Mouse (Mus musculus) cerebellum, postnatal 4 days (tissue): Measurements from ENCODE around the gene Bid.

Experiments used
- DNase-seq, 2 experiments: peaks; one replicate each; pipeline ENCODE4 v3.0.0; 2022; ENCODE audit warnings: low spot score in 2 of 2, mixed read lengths in 1 of 2

Bid gene

DNA sequence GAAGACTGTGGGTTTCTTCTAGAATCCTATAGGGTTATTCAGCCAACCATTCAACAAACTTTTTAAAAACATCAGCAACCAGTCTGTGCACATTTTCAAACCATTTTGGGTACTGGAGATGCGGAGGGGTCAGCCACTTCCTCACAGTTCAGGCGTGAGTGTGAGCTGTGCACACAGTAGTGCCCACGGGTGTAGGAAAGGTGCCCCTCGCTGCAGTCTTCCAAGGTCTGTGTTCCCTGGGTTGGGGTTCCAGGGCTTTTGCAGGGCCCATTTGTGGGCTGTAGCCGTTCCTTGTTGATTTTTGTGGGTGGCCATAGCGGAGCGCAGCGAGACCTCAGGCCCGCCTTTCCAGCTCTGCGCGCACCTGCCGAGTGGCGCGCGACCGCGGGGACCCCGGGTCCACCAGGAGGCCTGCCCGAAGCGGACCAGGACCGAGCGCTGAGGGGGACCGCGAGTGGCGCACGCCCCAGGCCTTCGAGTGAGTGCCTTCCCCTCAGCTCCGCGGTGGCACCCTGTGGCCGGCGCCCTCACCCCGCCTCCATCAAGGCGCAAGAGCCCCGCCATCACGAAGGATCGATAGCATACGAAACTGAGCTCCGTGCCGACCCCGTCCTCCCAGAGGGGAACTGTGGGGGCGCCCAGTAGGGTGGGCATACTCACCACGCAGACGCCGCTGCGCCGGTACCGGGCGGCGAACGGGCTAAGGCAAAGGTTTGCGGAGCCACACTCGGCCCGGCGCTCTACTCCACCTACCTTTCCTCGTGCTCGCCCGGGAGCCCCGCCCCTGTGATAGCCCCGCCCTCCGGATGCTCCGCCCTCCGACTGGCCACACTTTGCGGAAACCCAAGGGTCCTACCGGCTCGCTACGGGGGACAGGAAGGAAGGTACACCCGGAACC is at the start of gene Bid:
Gene Bid, minus strand, starts transcription at position 780 of the 898 bp plus-strand sequence.
- DNase-seq, result peak; percentile 63 to 87

DNA sequence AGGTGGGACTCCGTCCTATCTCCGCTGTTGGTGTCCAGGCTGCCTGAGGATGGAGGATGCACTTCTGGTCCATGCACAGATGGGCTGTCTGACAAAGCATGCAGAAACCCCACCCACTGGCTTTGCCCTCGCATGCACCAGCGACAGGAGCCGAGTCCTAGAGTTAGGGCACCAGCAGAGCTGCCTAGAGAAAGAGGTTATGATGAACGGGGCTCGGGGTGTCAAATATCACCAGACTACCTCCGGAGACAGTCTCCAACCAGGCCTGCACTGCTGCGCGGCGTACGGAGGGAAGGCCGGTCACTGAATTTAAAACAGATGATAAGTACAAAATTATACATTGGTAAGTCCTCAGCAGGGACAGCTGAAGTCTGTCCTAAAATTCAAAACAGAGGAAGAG is 49.2 kb upstream of the Bid start:
- no peak for DNase-seq

DNA sequence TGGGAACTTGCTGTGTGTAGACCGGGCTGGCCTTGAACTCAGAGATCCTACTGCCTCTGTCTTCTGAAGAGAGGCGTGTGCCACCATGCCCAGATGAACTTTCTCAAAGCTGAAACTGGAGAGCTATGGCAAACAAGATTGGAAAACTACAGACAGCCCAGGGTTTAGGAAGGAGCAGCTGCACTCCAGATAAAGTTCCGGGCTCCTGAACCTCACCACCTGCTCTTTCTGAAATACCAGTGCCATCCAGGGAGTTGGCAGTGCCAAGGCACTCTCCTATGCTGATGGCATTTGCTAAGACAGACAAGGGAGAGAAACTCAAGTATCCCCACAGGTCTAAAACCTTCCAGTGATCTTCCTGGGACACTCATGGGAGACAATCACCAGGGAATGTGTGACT is 47.5 kb upstream of the Bid start:
- no peak for DNase-seq

DNA sequence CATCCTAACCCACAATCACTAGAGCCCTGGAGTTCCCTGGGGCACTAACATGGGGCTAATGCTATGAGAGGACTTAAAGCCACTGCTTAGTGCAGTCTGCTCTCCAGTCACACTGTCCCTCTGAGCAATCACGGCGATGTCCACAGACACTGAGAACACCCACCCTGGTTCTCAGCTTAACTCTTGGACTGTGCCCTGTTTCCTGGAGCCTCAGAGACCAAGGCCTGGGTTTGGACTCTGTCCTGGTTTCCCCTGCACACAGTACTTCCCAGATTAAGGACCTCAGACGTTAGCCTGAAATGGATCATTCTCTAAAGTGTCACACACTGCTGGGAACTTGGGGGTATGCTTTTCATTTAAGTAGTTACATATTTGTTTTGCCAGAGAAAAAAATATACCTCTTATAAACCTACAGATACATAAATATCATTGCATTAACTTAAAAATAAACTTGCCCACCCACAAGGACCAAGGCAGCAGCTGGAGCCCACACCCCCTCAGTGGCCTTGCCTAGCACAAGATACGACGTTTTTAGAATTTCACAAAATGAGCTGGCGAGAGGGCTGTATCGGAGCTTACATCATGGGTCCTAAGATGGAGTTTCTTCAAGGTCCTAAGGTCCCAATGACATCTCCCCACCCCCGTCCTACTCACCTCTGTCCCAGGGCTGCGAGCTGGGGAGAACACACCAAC is 43.8 kb upstream of the Bid start:
- DNase-seq, result no peak

DNA sequence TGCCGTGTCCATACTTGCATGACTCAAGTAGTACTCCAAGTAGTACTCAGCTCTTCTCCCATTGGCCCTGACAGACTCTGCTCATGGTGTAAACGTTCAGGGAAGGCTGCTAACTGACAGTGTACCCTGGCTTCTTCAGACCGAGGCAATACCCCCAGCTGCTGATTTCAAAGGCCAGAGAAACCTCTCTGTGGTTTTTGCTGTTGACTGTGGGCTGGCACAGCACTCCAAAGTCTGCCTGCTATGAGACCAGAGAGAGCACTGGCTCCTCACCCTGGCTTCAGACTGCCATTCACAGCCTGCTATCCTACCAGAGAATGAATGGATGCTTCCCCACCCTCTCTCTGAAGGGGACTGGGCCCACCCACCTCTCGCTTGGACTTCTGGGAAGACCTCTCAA is 40.7 kb upstream of the Bid start:
- no peak for DNase-seq

DNA sequence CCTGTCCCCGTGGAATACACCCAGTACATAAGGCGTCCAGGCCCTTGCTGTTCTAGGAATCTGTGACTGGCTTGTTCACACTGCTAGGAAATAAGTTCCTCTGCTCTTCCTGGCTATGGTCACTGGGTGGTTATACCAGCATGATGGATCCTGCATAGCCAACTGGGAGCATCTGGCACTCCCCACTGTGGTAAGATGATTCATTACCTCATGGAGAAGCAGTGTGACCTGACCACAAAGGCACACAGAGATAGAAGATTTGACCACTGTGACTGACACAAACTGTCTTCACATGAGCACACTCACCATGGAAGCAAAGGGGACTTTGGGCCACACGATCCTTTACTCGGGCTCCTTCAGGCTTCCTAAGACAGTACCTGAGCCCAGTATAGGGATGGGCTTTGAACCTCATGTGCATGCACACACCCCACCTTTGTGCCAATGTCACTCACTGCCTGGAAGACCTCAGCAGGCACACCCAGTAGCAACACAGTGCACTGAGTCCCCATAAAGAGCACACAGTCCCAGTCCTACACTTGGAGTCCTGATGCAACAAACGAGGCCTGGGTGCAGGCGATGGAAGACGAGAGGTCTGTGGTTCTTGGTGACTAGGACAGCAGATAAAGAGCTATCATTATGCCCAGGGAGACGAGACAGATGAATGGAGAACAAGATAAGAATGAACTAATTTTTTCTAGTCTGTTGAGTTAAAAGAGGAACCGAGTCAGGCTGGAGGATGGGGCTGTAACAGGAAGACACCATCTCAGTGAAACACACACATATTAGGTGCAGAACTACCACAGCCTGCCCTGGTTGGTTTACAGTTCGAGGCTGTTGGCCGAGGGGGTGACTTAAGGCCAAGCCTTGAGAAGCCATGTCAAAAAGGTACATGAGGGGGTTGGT is 39.9 kb upstream of the Bid start:
- no peak for DNase-seq

DNA sequence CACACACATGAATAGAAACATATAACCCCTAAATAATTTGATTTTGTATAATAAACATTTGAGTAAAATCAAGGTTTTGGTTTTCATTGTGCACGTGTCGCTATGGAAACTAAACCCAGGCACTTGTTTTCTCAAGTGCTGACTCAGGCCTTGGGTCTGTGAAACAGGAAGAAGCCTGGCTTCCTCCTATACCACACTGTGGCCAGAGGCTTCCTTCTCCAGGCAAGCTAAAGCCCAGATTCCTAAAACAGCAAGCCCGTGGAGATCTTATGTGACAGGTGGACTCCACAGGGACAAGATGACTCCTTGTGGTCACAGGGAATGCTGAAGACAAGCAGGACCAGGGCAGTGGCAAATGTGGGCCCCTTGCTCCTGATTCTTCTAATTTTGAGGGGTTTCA is 38.6 kb upstream of the Bid start:
- no peak for DNase-seq

DNA sequence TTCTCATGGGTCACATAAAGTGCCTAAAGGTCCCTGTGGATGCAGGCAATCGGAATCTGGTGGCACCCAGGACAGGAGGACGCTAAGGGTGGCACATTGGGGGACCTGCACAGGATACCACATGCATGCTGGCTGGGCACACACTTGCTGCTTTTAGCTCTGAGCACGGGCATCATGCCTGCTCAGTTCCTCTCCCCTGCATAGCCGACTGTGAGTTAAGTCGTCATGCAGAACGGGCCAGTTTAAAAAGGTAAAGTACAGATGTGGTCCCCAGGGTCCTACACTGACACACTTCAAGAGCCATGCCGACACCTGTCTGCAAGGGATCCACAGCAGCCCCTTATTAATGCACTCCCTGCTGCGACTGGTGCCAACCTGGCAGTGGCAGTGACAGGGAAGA is 37.6 kb upstream of the Bid start:
- DNase-seq, result no peak

DNA sequence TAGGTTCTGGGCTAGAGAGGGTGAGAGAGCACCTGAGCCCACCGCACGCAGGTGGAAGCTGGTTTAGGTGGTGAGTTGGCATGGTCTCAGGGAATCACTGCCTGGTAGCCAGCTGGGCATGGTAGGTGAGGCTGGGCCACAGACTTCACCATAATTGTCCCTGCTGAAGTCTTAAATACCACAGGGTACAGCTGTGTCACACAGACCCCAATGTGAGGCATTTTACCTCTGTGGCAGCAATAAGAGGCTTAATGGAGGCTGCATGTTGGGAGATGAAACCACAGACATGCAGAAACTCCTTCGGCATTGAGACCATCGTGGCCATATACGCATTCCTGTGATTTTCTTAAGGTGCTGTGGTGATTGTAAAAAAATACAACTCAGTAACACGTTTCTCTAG is 35.8 kb upstream of the Bid start:
- DNase-seq, result no peak

DNA sequence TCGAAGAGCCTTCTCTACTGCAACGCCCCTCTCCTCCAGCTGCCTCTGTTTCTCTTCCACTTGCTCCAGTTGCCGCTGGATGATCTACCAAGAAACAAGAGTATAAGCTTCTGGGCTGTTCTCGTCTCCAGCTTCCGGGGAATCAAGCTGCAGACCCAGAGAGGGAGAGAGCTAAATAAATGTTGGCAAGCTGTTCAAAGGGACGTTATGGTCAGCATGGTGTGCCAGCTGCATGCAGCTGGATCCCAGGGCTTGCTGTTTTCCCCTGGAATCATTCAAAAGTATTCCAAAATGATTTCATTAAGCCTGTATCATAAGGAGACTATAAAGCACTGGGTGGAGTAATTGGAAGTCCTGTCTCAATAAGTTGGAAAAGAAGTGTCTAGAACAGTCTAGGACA is 34.7 kb upstream of the Bid start:
- DNase-seq, result no peak

DNA sequence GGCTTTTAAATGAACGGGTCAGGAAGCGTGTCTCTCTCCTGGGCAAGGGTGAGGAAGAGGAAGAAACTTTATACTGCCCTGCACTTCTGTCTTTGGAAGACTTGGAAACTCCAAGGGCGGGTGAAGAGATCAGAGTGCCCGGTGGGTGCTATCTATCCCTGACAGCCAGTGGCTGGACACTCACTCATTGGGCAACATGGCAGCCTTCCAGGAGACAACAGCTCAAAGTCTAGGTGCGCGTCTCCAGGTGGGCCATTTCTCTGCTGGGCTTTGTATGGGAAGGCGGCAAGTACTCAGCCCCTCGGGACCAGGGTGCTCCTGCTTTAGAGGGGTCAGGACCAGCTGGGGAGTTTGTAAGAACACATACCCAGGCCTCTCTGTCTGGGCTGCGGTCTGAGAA is 28.9 kb upstream of the Bid start:
- DNase-seq, result no peak

DNA sequence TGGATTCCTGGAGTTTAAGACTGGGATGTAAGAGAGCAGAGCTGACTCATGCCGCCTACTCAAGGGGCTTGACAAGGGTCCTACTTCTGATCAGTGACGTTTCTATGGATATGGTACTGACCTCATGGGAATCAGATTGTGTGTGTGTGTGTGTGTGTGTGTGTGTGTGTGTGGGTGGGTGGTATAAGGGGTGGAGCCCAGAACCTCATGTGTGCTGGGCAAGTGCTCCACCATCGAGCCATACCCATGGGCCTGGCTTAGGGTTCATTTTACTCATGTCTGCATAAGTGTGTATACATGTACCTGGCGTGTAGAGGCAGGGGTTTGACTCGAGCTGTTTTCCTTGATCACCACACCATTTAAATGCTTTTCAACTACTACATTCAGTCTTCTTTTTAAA is 27.3 kb upstream of the Bid start:
- no peak for DNase-seq

DNA sequence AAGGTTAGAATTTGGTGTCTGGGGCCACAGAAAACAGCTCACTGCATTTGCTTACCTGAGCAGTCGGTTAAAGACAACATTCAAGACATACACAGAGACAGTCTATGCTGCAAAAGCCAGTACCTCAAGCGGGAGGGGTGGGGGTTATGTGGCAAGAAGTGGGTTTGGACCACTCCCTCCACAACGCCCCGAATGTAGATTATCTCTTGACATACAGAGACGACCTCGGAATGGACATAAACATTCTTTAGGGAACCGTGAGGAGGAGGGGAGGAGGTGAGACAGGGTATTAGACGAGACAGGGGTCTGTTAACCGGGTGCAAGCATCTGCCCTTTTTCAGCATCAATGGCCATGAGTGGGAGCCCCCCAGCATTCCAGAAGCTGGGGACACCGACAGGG is 26.9 kb upstream of the Bid start:
- DNase-seq, result no peak

DNA sequence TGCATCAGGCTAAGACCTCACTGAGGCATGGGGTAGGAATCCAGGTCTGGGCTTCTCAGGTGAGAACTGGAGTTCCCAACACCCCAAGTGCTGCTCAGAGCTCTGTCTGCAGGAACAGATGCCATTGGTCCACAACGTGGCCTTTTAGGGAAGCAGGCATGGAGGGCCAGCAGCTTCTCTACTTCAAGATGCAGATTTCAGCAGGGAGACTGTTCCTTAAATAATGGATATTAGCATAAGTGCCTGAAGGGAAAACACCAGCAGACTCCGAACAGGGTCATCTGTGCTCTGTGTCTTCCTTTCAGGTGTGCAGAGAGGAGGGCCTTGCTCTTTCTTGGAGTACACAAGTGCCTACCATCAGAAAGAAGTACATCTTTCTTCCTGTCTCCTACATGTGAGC is 26.4 kb upstream of the Bid start:
- no peak for DNase-seq

DNA sequence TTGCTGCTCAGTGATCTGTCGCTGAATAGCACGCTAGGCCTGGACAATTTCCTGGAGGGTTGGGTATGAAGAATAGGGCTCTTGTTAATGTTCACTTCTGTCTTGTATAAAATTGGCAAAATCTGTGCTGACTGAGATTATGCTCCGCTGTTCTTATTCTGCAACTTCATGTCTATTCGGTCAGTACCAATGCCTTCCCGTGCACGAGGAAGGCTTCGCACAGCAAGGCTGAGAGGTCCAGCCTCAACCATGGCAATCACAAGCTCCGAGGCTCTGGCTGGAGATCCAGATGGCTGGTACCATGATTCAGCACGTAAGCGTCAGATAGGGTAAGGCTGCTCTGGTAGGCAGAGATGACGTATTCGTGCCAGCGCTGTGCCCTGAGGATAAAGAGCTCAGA is 24.9 kb upstream of the Bid start:
- no peak for DNase-seq

DNA sequence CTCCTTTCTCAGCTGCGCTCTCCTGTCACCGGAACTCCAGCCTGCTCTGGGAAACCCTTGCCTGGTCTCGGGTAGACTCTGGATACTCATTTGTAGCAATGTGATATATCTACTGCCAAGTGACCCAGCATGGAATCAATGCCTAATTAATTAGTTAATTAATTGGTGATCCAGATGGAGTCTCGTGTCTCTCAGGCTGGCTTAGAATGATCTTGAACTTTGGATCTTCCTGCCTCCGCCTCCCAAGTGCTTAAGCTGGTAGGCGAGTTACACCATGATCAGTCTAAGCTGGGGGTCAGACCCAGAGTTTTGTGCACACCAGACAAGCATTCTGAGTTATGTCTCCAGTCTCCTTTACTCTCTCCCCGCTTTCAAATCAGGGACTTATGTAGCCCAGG is 24.4 kb upstream of the Bid start:
- DNase-seq, result no peak

DNA sequence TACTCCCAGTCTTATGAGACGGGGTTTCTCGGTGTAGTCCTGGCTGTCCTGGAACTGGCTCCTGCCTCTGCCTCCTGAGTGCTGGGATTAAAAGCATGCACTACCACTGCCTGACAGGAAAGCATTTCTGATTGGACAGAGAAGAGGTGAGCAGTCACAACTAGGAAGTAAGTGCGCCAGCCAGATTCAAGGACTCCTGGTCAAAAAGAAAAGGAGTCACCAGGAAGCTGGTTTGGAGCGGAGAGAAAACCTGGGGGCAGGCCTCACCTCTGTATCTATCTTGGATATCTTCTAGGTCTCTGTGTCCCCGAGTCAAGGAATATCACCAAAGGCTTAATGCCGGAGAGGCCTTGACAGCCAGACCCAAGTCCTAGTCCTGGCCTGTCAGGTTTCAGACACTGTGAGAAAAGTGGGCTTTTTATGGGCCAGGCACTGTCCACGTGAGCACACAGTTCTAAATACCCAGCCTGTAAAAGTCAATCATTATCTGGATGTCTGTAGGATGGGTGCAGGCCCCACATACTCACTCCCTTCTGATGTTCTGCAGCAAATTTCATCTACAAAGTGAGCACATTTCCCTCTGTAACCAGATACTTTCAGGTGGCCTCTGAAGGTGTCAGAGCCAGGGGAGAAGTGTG is 23.9 kb upstream of the Bid start:
- no peak for DNase-seq

DNA sequence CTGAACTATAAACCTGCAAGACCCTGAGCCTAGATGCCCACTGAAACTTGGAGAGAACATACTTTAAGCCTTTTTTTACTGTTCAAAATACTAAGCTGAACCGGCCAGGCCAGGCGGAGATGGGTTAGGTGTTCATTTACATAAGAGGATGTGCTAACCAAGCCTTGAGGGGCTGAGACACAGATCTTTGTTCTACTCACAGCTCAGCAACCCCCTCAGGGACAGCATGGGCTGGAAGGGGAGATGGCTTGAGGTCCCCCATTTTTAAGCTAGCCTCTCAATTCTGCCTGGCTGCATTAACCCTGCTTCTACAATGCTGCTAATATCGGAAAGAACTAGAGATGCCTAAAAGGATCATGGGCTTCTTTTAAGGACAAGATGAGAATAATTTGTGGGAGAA is 23.1 kb upstream of the Bid start:
- no peak for DNase-seq

DNA sequence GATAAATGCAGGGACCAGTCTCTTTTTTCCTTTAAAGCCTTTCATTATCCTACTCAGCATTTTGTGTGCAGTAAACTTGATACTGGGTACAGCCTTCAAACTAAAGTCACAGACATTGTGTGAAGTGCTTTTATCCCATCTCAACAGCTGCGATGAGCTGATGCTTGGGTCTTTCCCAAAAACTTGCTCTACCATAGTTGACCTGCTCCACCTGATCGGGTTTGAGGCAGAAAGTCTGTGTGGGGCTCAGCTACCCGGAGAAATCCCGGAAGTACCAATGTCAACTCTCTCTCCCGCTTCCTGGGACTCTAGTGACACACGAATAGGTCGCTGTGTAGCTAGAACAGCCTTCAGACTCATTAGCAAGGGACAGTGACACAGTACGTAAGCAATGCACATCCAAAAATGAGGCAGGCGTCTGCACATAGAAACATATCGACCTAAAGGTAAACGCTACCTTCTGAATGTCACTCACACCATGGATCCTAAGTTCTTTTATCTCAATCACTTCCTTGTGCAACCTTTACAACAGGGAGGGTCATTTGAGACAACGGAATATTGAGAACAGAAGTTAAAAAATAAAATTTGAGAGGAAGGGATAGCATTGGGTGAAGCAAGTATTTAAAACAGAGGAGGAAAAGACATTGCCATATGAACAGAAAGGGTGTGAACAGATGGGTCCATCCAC is 22.3 kb upstream of the Bid start:
- no peak for DNase-seq

DNA sequence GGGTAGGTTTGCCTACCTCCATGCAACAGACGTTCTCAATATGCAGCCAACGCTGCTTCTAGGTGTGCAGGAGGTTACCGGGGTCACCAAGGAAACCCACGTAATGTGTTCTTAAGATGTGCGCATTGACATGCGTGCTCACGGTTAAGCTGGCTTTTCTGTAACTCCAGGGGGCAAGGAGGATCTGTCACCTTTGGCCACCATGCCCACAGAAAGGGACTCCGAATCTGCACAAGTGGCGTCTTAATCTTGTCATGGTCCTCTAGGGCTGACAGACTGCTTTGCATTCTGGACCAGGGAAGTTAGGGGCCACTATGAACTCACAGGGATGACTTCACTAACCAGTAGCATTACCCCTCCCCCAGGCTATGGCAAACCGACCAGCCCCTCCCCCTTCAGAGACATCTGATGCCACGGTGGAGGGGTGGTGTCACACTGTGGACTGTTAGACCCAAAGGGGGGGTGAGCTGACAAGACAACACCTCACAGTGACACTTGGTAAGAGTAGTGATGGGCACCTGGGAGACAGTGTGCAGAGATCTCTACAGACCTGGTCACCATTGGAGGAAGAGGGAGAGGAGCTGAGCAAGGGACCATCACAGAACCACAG is 21.5 kb upstream of the Bid start:
- DNase-seq, result no peak

DNA sequence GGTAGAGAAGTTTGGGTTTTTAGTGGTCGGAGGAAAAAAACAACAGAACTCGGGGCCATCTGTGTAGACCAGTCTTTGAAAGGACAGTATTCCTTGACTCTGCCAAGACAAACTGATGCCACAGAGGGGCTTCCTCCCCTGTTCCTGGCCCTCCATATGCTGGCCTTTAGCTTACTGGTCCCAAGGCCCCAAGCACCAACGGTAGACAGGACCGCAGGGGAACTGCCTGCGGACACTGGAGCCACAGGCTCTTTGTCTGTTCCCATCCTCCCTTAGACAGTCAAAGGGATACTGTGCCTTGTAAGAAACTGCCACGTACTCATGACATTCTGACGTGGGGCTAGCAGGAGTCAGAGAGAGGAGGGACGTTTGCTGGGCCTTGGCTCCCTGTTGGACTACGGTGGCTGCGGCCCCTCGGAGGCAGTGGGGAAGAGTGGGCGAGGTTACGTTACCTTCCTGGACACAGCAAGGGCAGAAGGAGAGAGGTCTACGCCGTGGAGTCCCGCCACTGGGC is 20.5 kb upstream of the Bid start:
- no peak for DNase-seq
